Mouse (Mus musculus): ENCODE data around the gene Renbp. TPM values are rescaled to one million over a fixed set of nuclear protein-coding genes. Genes with fewer than 3 reads are reported as not detected.

The Renbp gene
- 38.2 and 38.8 TPM in 2 replicates for polyA plus RNA-seq (2015; fragmentation: Nextera tagmentation; extraction: Ambion mirVana)

DNA sequence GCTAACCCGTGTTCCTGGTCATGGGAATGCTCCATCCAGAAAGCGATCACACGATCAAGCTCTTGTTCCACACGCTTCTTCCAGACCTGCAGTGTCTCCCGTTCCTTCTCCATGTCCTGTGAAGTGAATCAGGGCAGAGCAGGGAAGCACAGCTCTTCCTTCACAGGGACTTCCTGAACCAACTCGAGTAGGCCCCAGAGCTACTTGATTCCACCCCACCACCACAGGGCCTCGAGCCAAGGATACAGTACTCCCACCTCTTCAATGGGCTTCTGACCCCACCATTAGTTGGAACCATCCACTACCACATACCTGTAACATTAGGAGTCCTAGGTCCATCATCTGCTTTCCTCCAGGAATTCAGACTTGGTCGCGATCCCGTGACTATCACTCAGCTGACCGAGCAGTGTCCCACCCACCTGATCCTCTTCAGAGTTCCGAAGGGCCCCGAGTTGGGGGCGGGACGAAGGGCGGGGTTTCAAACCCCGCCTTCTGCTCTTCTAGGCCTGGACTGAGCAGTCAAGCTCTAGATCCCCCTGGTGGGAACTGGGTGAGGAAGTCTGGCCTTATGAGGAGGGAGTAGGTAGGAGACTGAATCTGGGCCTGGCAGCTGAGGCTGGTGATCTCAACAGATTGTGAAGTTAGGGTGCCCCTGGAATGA lies at the start of gene Renbp:
Renbp (minus strand) TSS at position 449 of the 661 bp plus-strand sequence.
- Histone ChIP-seq H3K27ac (no peak within 1 kb of the TSS), H3K9me3 (no peaks in the 10 kb centered on the region), H3K4me1 (no peaks in the 10 kb centered on the region), H3K27me3 (no peaks in the 10 kb centered on the region), H3K9ac (no peak within 1 kb of the TSS), H3K4me3 (peak within 1 kb of the TSS; percentile 37), H3K4me2 (peak within 1 kb of the TSS; percentile 30), H3K36me3 (no peaks in the 10 kb centered on the region)
- whole genome bisulfite sequencing = 42% methylated on average over 17 of the region's 17 CpGs
- peak; percentile 75; the same call in 1 of the 2 replicates for ATAC-seq (ENCODE audit: insufficient number of reproducible peaks, low FRiP score, low TSS enrichment, low read depth)

DNA sequence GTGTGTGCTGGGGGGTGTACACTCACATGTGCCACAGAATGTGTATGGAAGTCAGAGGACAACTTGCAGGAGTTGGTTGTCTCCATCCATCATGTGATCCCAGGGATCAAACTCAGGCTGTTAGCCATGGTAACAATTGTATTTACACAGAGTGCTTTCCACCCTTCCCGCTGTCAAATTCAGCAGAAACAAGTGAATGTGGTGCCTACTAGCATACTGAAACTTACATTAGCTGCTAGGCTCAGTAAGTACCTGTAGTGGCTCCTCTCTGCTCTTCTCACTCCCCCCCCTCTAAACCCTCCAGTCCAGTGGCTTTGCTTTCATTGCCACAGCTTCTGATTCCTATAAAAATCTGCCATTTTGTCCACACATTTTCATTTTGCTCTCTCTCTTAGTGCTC lies 47.1 kb upstream of the Renbp start:
- 75% methylated on average over 1 of the region's 1 CpGs for WGBS
- H3K4me2 ChIP-seq = no peak overlapping the region

DNA sequence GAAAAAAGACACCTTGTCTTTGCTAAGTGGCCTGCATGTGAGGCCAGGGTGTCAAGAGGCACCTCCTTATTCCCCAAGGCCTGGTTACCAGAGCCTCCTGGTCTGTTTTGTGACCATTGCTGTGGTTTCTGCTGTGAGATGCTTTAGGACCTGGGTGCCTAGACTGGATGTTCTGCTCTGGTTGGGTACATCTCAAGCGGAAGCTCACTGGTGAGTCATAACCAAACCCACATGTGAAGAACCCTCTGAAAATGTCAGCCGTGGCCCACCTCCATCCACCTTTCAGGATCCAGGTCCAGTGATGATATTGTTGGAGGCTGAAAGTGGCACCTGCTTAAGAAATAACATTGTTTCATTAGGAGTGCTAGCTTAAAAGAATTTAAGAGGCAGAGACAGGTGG lies 45.6 kb upstream of the Renbp start:
- H3K27ac ChIP-seq = no peak overlapping the region
- H3K4me1 ChIP-seq = no peaks in the 10 kb centered on the region
- ATAC-seq (ENCODE audit: insufficient number of reproducible peaks, low FRiP score, low TSS enrichment, low read depth) = no peak
- no peak overlapping the region for H3K9ac ChIP-seq
- 85% methylated on average over 2 of the region's 2 CpGs for WGBS
- no peak overlapping the region for H3K4me2 ChIP-seq
- no peaks in the 10 kb centered on the region for H3K9me3 ChIP-seq
- no peaks in the 10 kb centered on the region for H3K36me3 ChIP-seq
- no peaks in the 10 kb centered on the region for H3K27me3 ChIP-seq
- H3K4me3 ChIP-seq = no peak overlapping the region

More for the DNA sequence above, 47.1 kb upstream of the Renbp start:
- Histone ChIP-seq H3K9me3 (no peaks in the 10 kb centered on the region), H3K9ac (no peak overlapping the region), H3K4me1 (no peaks in the 10 kb centered on the region), H3K27me3 (no peaks in the 10 kb centered on the region), H3K27ac (no peak overlapping the region), H3K4me3 (no peak overlapping the region), H3K36me3 (no peaks in the 10 kb centered on the region)
- ATAC-seq (ENCODE audit: insufficient number of reproducible peaks, low FRiP score, low TSS enrichment, low read depth) = no peak

GRCm38 (mm10) chrX:73972774-73973173 lies 42.1 kb upstream of the Renbp start:
- no peak overlapping the region for H3K4me3 ChIP-seq
- no peak overlapping the region for H3K27ac ChIP-seq
- 74% methylated on average over 4 of the region's 4 CpGs for WGBS
- H3K9me3 ChIP-seq = no peaks in the 10 kb centered on the region
- no peaks in the 10 kb centered on the region for H3K36me3 ChIP-seq
- no peak overlapping the region for H3K4me2 ChIP-seq
- ATAC-seq (ENCODE audit: insufficient number of reproducible peaks, low FRiP score, low TSS enrichment, low read depth) = no peak
- no peaks in the 10 kb centered on the region for H3K27me3 ChIP-seq
- no peak overlapping the region for H3K9ac ChIP-seq
- H3K4me1 ChIP-seq = no peaks in the 10 kb centered on the region

GRCm38 (mm10) chrX:73970781-73971180 lies 40.1 kb upstream of the Renbp start:
- Histone ChIP-seq H3K4me1 (no peaks in the 10 kb centered on the region), H3K9me3 (no peaks in the 10 kb centered on the region), H3K4me3 (no peak overlapping the region), H3K36me3 (no peaks in the 10 kb centered on the region), H3K4me2 (no peak overlapping the region), H3K27me3 (peaks cover 6% of the 10 kb centered on the region; the same call in 1 of the 2 replicates), H3K27ac (no peak overlapping the region), H3K9ac (no peak overlapping the region)
- ATAC-seq (ENCODE audit: insufficient number of reproducible peaks, low FRiP score, low TSS enrichment, low read depth) = no peak

GRCm38 (mm10) chrX:73969729-73970128 lies 39.1 kb upstream of the Renbp start:
- no peak for ATAC-seq (ENCODE audit: insufficient number of reproducible peaks, low FRiP score, low TSS enrichment, low read depth)
- no peak overlapping the region for H3K9ac ChIP-seq
- WGBS = 89% methylated on average over 2 of the region's 2 CpGs
- H3K4me1 ChIP-seq = no peaks in the 10 kb centered on the region
- no peak overlapping the region for H3K4me2 ChIP-seq
- no peaks in the 10 kb centered on the region for H3K9me3 ChIP-seq
- no peak overlapping the region for H3K27ac ChIP-seq
- H3K27me3 ChIP-seq = peaks cover 6% of the 10 kb centered on the region; the same call in 1 of the 2 replicates
- no peaks in the 10 kb centered on the region for H3K36me3 ChIP-seq
- no peak overlapping the region for H3K4me3 ChIP-seq

DNA sequence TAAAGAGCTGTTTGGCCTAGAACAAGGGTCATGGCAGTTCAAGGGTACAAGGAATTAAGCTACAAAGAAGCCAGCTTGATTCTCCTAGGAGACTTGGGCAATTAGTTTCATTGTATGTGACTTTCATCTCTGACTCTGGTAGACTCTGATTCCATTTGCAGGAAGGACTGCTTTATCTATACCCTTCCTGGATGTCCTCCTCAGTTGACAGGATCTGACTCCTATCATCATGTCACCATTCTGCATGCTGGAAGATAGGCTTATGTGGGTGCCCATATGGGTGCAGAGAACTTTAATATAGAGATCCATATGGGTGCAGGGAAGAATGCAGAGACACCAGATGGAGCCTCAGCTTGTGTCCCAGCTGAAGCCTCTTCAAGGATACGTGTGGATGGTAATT lies 38.5 kb upstream of the Renbp start:
- H3K9ac ChIP-seq = no peak overlapping the region
- H3K27me3 ChIP-seq = peaks cover 6% of the 10 kb centered on the region; the same call in 1 of the 2 replicates
- H3K36me3 ChIP-seq = no peaks in the 10 kb centered on the region
- H3K4me3 ChIP-seq = no peak overlapping the region
- no peaks in the 10 kb centered on the region for H3K9me3 ChIP-seq
- 79% methylated on average over 1 of the region's 1 CpGs for WGBS
- no peak overlapping the region for H3K27ac ChIP-seq
- H3K4me1 ChIP-seq = peaks cover 5% of the 10 kb centered on the region; the same call in 1 of the 2 replicates
- H3K4me2 ChIP-seq = no peak overlapping the region
- no peak for ATAC-seq (ENCODE audit: insufficient number of reproducible peaks, low FRiP score, low TSS enrichment, low read depth)

- H3K27me3 ChIP-seq = peaks cover 6% of the 10 kb centered on the region; the same call in 1 of the 2 replicates
- peak overlapping the region; percentile 64 for H3K9ac ChIP-seq
- H3K27ac ChIP-seq = peak overlapping the region; percentile 99
- H3K4me2 ChIP-seq = peak overlapping the region; percentile 40
- peak overlapping the region; percentile 60 for H3K4me3 ChIP-seq
- H3K9me3 ChIP-seq = no peaks in the 10 kb centered on the region
- no peaks in the 10 kb centered on the region for H3K36me3 ChIP-seq
- H3K4me1 ChIP-seq = peaks cover 18% of the 10 kb centered on the region; the same call in 1 of the 2 replicates
- 22% methylated on average over 60 of the region's 60 CpGs for WGBS
- ATAC-seq (ENCODE audit: insufficient number of reproducible peaks, low FRiP score, low TSS enrichment, low read depth) = peak; percentile 90
Measured at GRCm38 (mm10) chrX:73967177-73968075, 36.8 kb upstream of the Renbp start.

DNA sequence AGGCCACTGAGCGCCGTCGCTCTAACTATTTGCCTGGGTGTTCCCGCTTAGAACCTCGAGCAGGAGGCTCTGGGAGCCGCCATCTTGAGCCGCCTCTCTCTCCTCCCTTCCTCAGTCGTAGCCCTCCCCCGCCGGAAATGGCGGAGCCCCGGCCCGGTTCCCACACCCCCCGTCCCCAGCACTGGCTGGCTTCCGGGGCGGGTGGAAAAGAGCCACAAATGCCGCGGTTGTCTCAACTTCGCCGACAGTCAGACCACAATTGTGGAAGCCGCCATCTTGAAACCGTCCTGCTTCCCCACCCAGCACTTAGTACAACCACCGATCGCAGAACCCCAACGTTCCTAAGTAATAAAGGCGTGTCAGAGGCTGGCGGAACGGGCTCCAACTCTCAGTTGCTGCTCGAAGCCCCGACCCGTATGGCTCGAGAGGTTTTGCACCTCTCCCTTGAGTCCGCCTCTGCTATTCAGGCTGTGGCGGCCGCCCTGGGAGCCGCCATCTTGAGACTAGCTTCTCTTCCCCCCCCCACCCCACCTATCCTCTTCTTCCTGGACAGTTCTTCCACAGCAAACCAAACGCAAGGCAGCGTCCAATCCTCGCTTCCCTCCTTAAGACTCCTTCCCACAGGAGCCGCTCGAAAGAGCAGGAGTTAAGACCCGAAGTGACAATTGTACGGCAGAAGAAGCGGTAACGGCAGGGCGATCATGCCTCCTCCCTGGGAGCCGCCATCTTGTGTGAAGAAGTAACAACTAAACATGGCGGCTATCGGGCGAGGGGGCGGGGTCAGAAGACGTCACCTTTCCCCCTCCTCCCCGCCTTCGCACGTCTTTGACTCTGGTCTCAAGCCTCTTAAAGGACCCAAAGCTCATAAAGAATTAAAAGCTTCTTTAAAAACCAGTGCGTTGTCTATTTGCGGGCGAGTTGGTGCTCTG lies 35.9 kb upstream of the Renbp start, which contains the start of gene Hcfc1:
Hcfc1 (minus strand) TSS at position 110 of the 929 bp plus-strand sequence.
- peak; percentile 81 for ATAC-seq (ENCODE audit: insufficient number of reproducible peaks, low FRiP score, low TSS enrichment, low read depth)
- H3K27me3 ChIP-seq = peaks cover 6% of the 10 kb centered on the region; the same call in 1 of the 2 replicates
- peak within 1 kb of the TSS; percentile 58 for H3K4me2 ChIP-seq
- H3K4me1 ChIP-seq = peaks cover 18% of the 10 kb centered on the region; the same call in 1 of the 2 replicates
- no peaks in the 10 kb centered on the region for H3K9me3 ChIP-seq
- WGBS = 17% methylated on average over 58 of the region's 58 CpGs
- peak within 1 kb of the TSS; percentile 60 for H3K4me3 ChIP-seq
- H3K36me3 ChIP-seq = no peaks in the 10 kb centered on the region
- peak within 1 kb of the TSS; percentile 64 for H3K9ac ChIP-seq
- peak within 1 kb of the TSS; percentile 99 for H3K27ac ChIP-seq

GRCm38 (mm10) chrX:73965307-73965706 lies 34.7 kb upstream of the Renbp start:
- peak overlapping the region; percentile 58 for H3K4me2 ChIP-seq
- ATAC-seq (ENCODE audit: insufficient number of reproducible peaks, low FRiP score, low TSS enrichment, low read depth) = no peak
- peak overlapping the region; percentile 60 for H3K4me3 ChIP-seq
- H3K9ac ChIP-seq = peak overlapping the region; percentile 64
- H3K27me3 ChIP-seq = peaks cover 6% of the 10 kb centered on the region; the same call in 1 of the 2 replicates
- peak overlapping the region; percentile 99 for H3K27ac ChIP-seq
- H3K36me3 ChIP-seq = no peaks in the 10 kb centered on the region; the same call in 1 of the 2 replicates
- H3K4me1 ChIP-seq = peaks cover 18% of the 10 kb centered on the region; the same call in 1 of the 2 replicates
- no peaks in the 10 kb centered on the region for H3K9me3 ChIP-seq
- 19% methylated on average over 20 of the region's 20 CpGs for WGBS

GRCm38 (mm10) chrX:73964363-73964762 lies 33.7 kb upstream of the Renbp start:
- no peak for ATAC-seq (ENCODE audit: insufficient number of reproducible peaks, low FRiP score, low TSS enrichment, low read depth)
- H3K4me2 ChIP-seq = peak overlapping the region; percentile 58
- no peaks in the 10 kb centered on the region for H3K9me3 ChIP-seq
- H3K9ac ChIP-seq = peak overlapping the region; percentile 64; the same call in 1 of the 2 replicates
- H3K4me3 ChIP-seq = peak overlapping the region; percentile 60
- no peaks in the 10 kb centered on the region; the same call in 1 of the 2 replicates for H3K36me3 ChIP-seq
- 32% methylated on average over 3 of the region's 3 CpGs for WGBS
- peaks cover 18% of the 10 kb centered on the region; the same call in 1 of the 2 replicates for H3K4me1 ChIP-seq
- H3K27me3 ChIP-seq = peaks cover 6% of the 10 kb centered on the region; the same call in 1 of the 2 replicates
- H3K27ac ChIP-seq = peak overlapping the region; percentile 54; the same call in 1 of the 2 replicates
